Mouse (Mus musculus): ENCODE results near the gene Rrp7a.

Gene Rrp7a

GRCm38 (mm10) chr15:83111874-83112273 is 10.7 kb downstream of the Rrp7a start:
- DNase-seq (ENCODE audit: low read depth) = no peak

- DNase-seq (ENCODE audit: low read depth) = no peak
Observed at GRCm38 (mm10) chr15:83111290-83111689, 11.3 kb downstream of the Rrp7a start.

GRCm38 (mm10) chr15:83107814-83108213 is 14.8 kb downstream of the Rrp7a start:
- no peak for DNase-seq (ENCODE audit: low read depth)

DNA sequence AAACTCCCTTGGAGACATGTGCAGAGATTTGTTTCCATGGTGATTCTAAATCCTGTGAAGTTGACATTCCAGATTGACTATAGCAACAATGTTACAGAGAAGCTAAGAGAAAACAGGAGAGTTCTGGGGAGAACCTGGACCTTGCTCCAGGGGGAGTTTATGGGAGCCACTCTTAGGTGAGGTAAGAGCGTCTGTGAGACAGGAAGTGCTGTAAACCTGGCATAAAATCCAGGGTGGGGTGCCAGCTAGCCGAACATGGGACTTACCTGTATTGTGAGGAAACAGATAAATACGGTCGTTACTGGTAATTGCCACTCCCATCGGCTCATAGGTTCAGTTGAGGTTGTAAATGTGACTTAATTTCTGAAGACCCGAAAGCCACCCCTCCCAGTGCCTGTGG is 16.2 kb downstream of the Rrp7a start:
- DNase-seq (ENCODE audit: low read depth) = no peak

GRCm38 (mm10) chr15:83103111-83103510 is 19.5 kb downstream of the Rrp7a start:
- DNase-seq (ENCODE audit: low read depth) = no peak

DNA sequence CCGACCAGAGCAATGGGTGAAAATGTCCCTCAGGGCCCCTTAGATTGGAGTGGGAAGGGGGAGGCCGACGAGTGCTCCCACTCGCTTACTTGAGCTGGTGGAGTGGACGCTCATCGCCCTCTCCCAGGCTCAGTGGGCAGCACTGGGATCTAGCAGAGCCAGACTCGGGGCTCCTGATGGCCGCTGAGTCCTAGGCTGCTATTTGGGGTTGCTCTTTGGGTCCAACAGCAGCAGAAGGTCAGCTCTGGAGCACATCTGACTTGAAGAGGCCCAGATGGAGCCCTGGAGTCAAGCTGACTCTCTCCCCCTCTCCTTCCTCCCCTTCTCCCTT is 22.3 kb downstream of the Rrp7a start:
- no peak for DNase-seq (ENCODE audit: low read depth)

- peak; percentile 89 for DNase-seq (ENCODE audit: low read depth)
Observed at GRCm38 (mm10) chr15:83099533-83100331, 22.9 kb downstream of the Rrp7a start.

GRCm38 (mm10) chr15:83095950-83096349 is 26.7 kb downstream of the Rrp7a start:
- DNase-seq (ENCODE audit: low read depth) = no peak

- no peak for DNase-seq (ENCODE audit: low read depth)
Observed at GRCm38 (mm10) chr15:83093687-83094086, 28.9 kb downstream of the Rrp7a start.

GRCm38 (mm10) chr15:83090874-83091273 is 31.7 kb downstream of the Rrp7a start:
- DNase-seq (ENCODE audit: low read depth) = no peak

GRCm38 (mm10) chr15:83089429-83089605 is 33.3 kb downstream of the Rrp7a start, which contains the start of gene Serhl:
Gene Serhl, plus strand, starts transcription at chr15:83089506.
- DNase-seq (ENCODE audit: low read depth) = no peak

GRCm38 (mm10) chr15:83088495-83089428 is 33.8 kb downstream of the Rrp7a start:
- no peak for DNase-seq (ENCODE audit: low read depth)

DNA sequence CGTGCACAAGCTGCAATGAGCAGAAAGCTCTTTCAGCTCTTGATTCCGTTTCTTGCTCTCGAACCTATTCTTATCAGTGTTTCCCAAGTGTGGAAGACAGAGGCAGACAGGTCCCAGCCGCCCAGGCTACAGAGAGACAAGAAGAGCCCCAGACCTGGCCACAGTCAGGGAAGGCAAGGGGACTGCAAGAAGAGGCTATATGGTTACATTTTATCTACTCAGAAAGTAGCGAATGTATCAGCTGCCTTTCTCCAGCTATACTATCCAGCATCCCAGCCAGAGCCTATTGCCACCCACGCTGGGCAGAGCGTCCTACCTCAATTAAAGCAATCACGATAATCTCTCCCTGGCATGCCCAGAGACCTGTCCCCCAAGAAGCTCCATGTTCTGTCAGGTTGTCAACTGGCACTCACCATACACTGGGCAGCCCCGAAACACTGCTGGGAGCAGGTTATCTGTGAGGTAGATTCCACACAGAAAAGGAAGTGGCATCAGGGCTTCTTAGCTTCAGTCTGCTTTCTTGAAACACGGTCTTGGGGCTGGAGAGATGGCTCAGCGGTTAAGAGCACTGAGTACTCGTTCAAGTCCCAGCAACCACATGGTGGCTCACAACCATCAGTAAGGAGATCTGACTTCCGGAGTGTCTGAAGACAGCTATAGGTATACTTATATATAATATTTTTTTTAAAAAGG is 35.8 kb downstream of the Rrp7a start:
- no peak for DNase-seq (ENCODE audit: low read depth)

- peak; percentile 61 for DNase-seq (ENCODE audit: low read depth)
Observed at GRCm38 (mm10) chr15:83085901-83086300, 36.7 kb downstream of the Rrp7a start.

GRCm38 (mm10) chr15:83084022-83084640 is 38.5 kb downstream of the Rrp7a start:
- DNase-seq (ENCODE audit: low read depth) = no peak

- no peak for DNase-seq (ENCODE audit: low read depth)
Observed at GRCm38 (mm10) chr15:83083530-83083929, 39.1 kb downstream of the Rrp7a start.

DNA sequence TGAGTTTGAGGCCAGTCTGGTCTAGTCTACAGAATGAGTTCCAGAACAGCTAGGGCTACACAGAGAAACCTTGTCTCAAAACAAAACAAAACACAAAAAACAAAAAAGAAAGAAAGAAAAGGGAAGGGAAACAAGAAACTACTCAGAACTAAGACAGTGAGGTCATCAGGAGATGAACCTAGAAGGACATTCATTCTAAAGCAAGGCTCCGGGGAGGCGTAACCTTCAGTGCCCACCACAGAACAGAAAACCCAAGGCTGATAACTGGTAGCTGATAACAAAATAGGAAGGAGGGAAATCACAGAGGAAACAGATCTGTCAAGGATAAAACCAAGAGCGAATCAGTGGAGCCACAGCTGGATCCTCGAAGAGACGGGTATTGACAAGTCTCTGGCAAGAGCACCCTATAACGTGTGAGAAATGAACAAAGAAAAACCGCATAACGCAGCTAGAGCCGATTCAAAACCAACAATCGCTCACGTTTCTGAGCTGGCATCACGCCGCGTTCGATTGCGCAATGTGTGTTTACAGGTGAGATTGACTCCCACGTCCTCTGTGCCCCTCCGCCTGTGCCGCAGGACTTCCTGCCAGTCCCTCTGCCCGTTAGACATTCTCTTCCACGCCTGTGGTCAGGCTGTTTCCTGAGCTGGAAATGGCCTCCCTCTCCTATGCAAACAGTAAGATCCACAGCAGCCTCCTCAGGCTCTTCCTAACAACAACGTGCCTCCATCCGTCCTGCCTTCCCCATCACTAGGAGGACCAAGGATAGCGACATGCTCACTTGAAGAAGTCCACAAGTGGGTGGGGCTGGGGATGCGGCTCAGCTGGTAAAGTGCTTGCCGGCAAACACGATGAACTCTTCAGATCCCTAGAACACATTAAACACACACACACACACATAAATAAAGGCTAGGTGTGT is 46.7 kb downstream of the Rrp7a start:
- no peak for DNase-seq (ENCODE audit: low read depth)

DNA sequence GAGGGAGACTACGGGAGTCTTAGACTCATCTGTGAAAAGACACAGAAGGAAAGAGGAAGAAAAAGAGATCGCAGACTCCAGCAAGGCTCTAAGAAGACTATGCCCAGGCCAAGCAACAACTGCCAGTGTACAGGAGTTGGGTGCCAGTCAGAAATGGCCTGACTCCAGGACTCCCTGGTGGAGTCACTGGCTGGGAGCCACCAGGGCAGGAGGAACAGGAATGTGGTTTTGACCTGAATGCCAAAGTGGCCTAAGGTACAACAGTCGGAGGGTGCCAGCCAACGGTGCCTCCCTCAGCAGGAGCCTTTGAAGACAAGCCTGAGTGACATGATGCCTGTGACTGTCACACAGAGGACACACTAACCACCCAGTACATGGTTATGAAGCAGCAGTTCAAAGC is 48.4 kb downstream of the Rrp7a start:
- no peak for DNase-seq (ENCODE audit: low read depth)

DNA sequence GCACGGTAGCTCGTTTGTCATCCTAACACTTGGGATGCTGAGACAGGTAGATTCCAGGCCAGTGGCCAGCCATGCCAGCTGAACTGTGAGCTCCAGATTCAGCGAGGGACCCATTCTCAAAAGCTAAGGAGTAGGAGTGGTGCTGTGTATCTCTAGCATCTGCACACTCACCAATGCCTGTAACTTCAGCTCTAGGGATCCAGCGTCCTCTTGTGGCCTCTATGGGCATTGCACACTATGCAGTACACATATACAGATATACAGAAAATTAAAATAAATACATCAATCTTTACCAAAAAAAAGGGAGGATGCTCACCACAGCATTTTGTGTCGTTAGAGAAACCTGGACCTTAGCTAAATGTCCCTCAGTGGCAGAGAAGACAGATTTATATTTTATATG is 50.8 kb downstream of the Rrp7a start:
- no peak for DNase-seq (ENCODE audit: low read depth)

DNA sequence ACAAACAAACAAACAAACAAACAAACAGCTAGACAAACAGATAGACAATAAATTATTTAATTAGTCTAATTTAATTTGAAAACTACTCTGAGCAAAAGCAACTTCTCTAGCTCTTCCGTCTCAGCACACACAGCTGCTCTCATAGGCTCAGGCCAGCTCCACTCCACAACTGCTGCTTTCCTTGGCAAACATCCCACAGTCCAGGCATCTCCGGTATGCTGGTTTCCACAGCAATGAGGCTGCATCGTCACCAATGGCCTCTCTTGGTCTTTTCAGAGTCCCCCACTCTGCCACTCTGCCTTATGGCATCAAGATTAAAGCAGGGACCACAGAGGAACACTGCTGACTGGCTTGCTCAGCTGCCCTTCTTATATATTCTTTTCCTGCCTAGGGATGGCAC is 51.7 kb downstream of the Rrp7a start:
- DNase-seq (ENCODE audit: low read depth) = no peak

DNA sequence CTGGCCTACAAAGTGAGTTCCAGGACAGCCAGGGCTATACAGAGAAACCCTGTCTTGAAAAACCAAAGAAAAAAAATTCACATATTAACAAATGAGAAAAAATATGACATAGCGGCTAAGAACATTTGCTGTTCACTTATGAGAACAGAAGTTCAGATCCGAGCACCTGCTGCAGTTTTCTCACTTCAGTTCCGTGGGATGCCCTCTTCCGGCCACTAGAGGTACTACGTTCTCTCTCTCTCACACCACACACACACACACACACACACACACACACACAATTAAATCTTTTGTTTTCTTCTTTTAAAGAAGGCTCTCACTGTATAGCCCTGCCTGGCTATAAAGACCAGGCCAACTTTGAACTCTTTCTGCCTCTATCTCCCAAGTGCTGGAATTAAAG is 54.3 kb downstream of the Rrp7a start:
- no peak for DNase-seq (ENCODE audit: low read depth)
